Mouse (Mus musculus) layer of hippocampus, postnatal 14 days (tissue): Measurements from ENCODE around the gene Lipt2. TPM values are rescaled to one million over a fixed set of nuclear protein-coding genes. Genes with fewer than 3 reads are reported as not detected.

Experiments used
- DNase-seq, 2 experiments: peaks; one replicate each; pipeline ENCODE4 v3.0.0; 2021 to 2022; ENCODE audit warnings: low spot score in 2 of 2, mixed read lengths in 1 of 2
- long read RNA-seq, 2 experiments: library from polyadenylated mRNA; stranded (forward); transcript quantifications; one replicate each; pipeline ENCODE4 v2.0.0; 2021
- total RNA-seq, 2 experiments: library from RNA; stranded (reverse); gene quantifications; 2 replicates each; pipeline ENCODE4 v1.2.3; 2021

Gene Lipt2
- total RNA-seq = 1 to 10 TPM; 4.8 to 6.5 TPM
- long read RNA-seq, experiment 1, partial matches to known transcripts = 0 of 4 reads
- long read RNA-seq, experiment 1, other reads (novel, unspliced or antisense) = 0 of 4 reads
- long read RNA-seq, experiment 2, transcript Lipt2-201 (2 exons, 1,663 nt) = major isoform, 6 of 7 reads
- long read RNA-seq, experiment 2, partial matches to known transcripts = 1 of 7 reads
- long read RNA-seq, experiment 2, other reads (novel, unspliced or antisense) = 0 of 7 reads

GRCm38 (mm10) chr7:100159105-100159841, at the start of gene Lipt2:
Lipt2 (plus strand) TSS chr7:100159277.
- peak; percentile 88 to 90 for DNase-seq

GRCm38 (mm10) chr7:100111506-100111905, 47.6 kb upstream of the Lipt2 start:
- DNase-seq = no peak

- no peak for DNase-seq
Observed at GRCm38 (mm10) chr7:100113821-100114220, 45.3 kb upstream of the Lipt2 start.

GRCm38 (mm10) chr7:100114279-100114678, 44.8 kb upstream of the Lipt2 start:
- no peak for DNase-seq

- no peak for DNase-seq
Observed at GRCm38 (mm10) chr7:100120791-100121261, 38.3 kb upstream of the Lipt2 start.

GRCm38 (mm10) chr7:100121376-100121789, 37.7 kb upstream of the Lipt2 start, which contains the start of gene Pold3:
Pold3 (minus strand) TSS chr7:100121565.
- DNase-seq = peak; percentile 99

- no peak for DNase-seq
Observed at GRCm38 (mm10) chr7:100123486-100123885, 35.6 kb upstream of the Lipt2 start.

GRCm38 (mm10) chr7:100124211-100124610, 34.9 kb upstream of the Lipt2 start:
- DNase-seq = no peak

GRCm38 (mm10) chr7:100125166-100125565, 33.9 kb upstream of the Lipt2 start:
- DNase-seq = no peak

- DNase-seq = no peak
Observed at GRCm38 (mm10) chr7:100126514-100126913, 32.6 kb upstream of the Lipt2 start.

- no peak for DNase-seq
Observed at GRCm38 (mm10) chr7:100128262-100129041, 30.6 kb upstream of the Lipt2 start.

- no peak for DNase-seq
Observed at GRCm38 (mm10) chr7:100130592-100130991, 28.5 kb upstream of the Lipt2 start.

- DNase-seq = no peak
Observed at GRCm38 (mm10) chr7:100132379-100132778, 26.7 kb upstream of the Lipt2 start.

GRCm38 (mm10) chr7:100137038-100137437, 22.0 kb upstream of the Lipt2 start:
- no peak for DNase-seq

GRCm38 (mm10) chr7:100138075-100138474, 21.0 kb upstream of the Lipt2 start:
- DNase-seq = no peak

- no peak for DNase-seq
Observed at GRCm38 (mm10) chr7:100140591-100140990, 18.5 kb upstream of the Lipt2 start.

GRCm38 (mm10) chr7:100148586-100148985, 10.5 kb upstream of the Lipt2 start:
- no peak for DNase-seq

GRCm38 (mm10) chr7:100150086-100150485, 9.0 kb upstream of the Lipt2 start:
- no peak for DNase-seq

- DNase-seq = no peak
Observed at GRCm38 (mm10) chr7:100150626-100151025, 8.5 kb upstream of the Lipt2 start.

- no peak for DNase-seq
Observed at GRCm38 (mm10) chr7:100157669-100158068, 1.4 kb upstream of the Lipt2 start.

GRCm38 (mm10) chr7:100160006-100160405, 929 bp downstream of the Lipt2 start:
- no peak for DNase-seq

- no peak for DNase-seq
Observed at GRCm38 (mm10) chr7:100163506-100163905, 4.4 kb downstream of the Lipt2 start.
